Mouse (Mus musculus) hindbrain, embryonic 16.5 days (tissue): ENCODE data around the gene Nup205. TPM values are rescaled to one million over a fixed set of nuclear protein-coding genes. Genes with fewer than 3 reads are reported as not detected.
A peak's percentile ranks its signal among the peaks of the same experiment; 100 is the strongest.

Experiments used
- ATAC-seq: fragments of 200-750 bp; cut with Nextera tagmentation; 2 replicates; pipeline ENCODE4 v1.8.0; 2017; ENCODE audit warnings: moderate TSS enrichment, moderate library complexity
- H3K27ac ChIP-seq: fragments of 300-500 bp; sonication (generic); 2 replicates; pipeline ENCODE4 v1.5.1; 2014; ENCODE audit warnings: low read depth, mild to moderate bottlenecking, control low read depth, low read length, moderate library complexity
- H3K27me3 ChIP-seq: fragments of 300-500 bp; sonication (generic); replicated peaks from 2 replicates; pipeline ENCODE4 v1.6.1; 2014; ENCODE audit warnings: low read length; ENCODE audit not compliant: control insufficient read depth, insufficient read depth
- H3K36me3 ChIP-seq: fragments of 300-500 bp; sonication (generic); 2 replicates; pipeline ENCODE4 v1.6.1; 2014; ENCODE audit warnings: mild to moderate bottlenecking, low read length, moderate library complexity, mixed read lengths; ENCODE audit not compliant: control insufficient read depth, insufficient read depth
- H3K4me1 ChIP-seq: fragments of 300-500 bp; sonication (generic); 2 replicates; pipeline ENCODE4 v1.6.1; 2014; ENCODE audit warnings: low read depth, low read length; ENCODE audit not compliant: control insufficient read depth, insufficient read depth
- H3K4me2 ChIP-seq: fragments of 300-500 bp; sonication (generic); 2 replicates; pipeline ENCODE4 v1.6.1; 2014; ENCODE audit warnings: mild to moderate bottlenecking, low read length, control low read depth, moderate library complexity
- H3K4me3 ChIP-seq: fragments of 300-500 bp; sonication (generic); 2 replicates; pipeline ENCODE4 v1.5.1; 2014; ENCODE audit warnings: mild to moderate bottlenecking, low read length, control low read depth, moderate library complexity
- H3K9ac ChIP-seq: fragments of 300-500 bp; sonication (generic); 2 replicates; pipeline ENCODE4 v1.6.1; 2014; ENCODE audit warnings: low read depth, mild to moderate bottlenecking, control low read depth, low read length, moderate library complexity
- H3K9me3 ChIP-seq: fragments of 300-500 bp; sonication (generic); 2 replicates; pipeline ENCODE4 v1.6.1; 2014; ENCODE audit warnings: mild to moderate bottlenecking, low read length, moderate library complexity; ENCODE audit not compliant: control insufficient read depth
- WGBS: fragments of 180-500 bp; shearing (Covaris S2); extraction: QIAGEN DNeasy Blood & Tissue Kit; methylation state at CpG from one replicate; pipeline ENCODE4 v1.1.7; 2014; 5-methylcytosine and 5-hydroxymethylcytosine counted together
- polyA plus RNA-seq: library from polyadenylated mRNA; unstranded; fragments of >200 nt; fragmentation: Nextera tagmentation; extraction: Ambion mirVana; gene quantifications from 2 replicates; pipeline ENCODE4 v1.2.1, GENCODE M21; 2015

The Nup205 gene
- polyA plus RNA-seq, 1 experiment from 2014 or later, result 17.0 TPM

- no peak overlapping the region for H3K4me3 ChIP-seq
- ATAC-seq, result no peak
- no peak overlapping the region for H3K4me2 ChIP-seq
- H3K36me3 ChIP-seq, result peaks cover 44% of the 10 kb centered on the region
- H3K27ac ChIP-seq, result no peak overlapping the region
- no peaks in the 10 kb centered on the region for H3K27me3 ChIP-seq
- no peaks in the 10 kb centered on the region for H3K9me3 ChIP-seq
- 54% methylated on average over 9 of the region's 9 CpGs for WGBS
- no peak overlapping the region for H3K9ac ChIP-seq
- H3K4me1 ChIP-seq, result no peaks in the 10 kb centered on the region
Observed at GRCm38 (mm10) chr6:35236108-35236785, 59.0 kb downstream of the Nup205 start.

GRCm38 (mm10) chr6:35243252-35243651, 66.0 kb downstream of the Nup205 start:
- Histone ChIP-seq H3K9me3 (no peaks in the 10 kb centered on the region), H3K36me3 (peaks cover 41% of the 10 kb centered on the region), H3K9ac (no peak overlapping the region), H3K4me3 (no peak overlapping the region), H3K27ac (no peak overlapping the region), H3K4me2 (no peak overlapping the region), H3K4me1 (no peaks in the 10 kb centered on the region), H3K27me3 (no peaks in the 10 kb centered on the region)
- over 99% methylated on average over 4 of the region's 4 CpGs for WGBS
- ATAC-seq, result no peak

DNA sequence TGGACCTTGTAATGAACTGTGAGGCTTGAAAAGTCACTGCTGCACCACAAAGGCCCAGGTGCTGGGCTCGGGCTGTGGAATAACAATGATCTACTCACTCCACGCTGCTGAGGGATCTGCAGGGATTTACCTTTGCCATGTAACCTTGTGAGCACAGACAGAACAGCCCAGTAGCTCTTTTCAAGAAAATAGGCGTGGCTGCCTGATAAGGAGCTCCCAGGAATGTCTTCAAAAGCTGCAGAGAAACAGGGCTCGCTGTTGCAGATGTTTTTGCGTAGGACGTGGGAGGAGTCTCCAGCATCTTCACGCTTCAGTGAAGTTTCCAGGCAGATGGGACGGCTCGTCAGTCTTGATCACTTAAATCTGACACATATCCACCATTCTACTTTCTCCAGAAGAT, 66.8 kb downstream of the Nup205 start:
- Histone ChIP-seq H3K9ac (no peak overlapping the region), H3K4me1 (no peaks in the 10 kb centered on the region), H3K27ac (no peak overlapping the region), H3K9me3 (no peaks in the 10 kb centered on the region), H3K4me2 (no peak overlapping the region), H3K36me3 (peaks cover 37% of the 10 kb centered on the region), H3K27me3 (no peaks in the 10 kb centered on the region), H3K4me3 (no peak overlapping the region)
- 85% methylated on average over 9 of the region's 9 CpGs for WGBS
- ATAC-seq, result no peak

DNA sequence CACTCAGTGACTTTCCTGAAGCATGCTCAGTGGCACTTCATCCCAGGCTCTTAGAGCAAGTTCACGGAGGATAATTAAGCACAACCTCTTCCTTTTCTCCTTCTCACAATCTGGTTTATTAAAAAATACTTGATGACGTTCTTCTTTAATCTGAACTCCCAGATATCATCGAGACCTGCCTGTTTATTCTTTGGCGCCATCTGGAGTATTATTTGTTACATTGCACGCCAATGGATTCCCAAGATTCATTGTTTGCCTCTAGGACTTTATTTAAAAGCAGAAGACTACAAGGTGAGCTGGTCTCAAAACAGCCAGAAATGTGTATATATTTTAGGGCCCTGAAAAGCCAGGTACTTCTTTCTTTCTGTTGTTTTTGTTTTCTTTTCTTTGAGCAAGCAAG, 67.9 kb downstream of the Nup205 start:
- H3K27ac ChIP-seq, result no peak overlapping the region
- no peaks in the 10 kb centered on the region for H3K4me1 ChIP-seq
- H3K27me3 ChIP-seq, result no peaks in the 10 kb centered on the region
- peaks cover 34% of the 10 kb centered on the region for H3K36me3 ChIP-seq
- no peak for ATAC-seq
- no peak overlapping the region for H3K4me2 ChIP-seq
- H3K9ac ChIP-seq, result no peak overlapping the region
- no peaks in the 10 kb centered on the region for H3K9me3 ChIP-seq
- 55% methylated on average over 5 of the region's 5 CpGs for WGBS
- no peak overlapping the region for H3K4me3 ChIP-seq

DNA sequence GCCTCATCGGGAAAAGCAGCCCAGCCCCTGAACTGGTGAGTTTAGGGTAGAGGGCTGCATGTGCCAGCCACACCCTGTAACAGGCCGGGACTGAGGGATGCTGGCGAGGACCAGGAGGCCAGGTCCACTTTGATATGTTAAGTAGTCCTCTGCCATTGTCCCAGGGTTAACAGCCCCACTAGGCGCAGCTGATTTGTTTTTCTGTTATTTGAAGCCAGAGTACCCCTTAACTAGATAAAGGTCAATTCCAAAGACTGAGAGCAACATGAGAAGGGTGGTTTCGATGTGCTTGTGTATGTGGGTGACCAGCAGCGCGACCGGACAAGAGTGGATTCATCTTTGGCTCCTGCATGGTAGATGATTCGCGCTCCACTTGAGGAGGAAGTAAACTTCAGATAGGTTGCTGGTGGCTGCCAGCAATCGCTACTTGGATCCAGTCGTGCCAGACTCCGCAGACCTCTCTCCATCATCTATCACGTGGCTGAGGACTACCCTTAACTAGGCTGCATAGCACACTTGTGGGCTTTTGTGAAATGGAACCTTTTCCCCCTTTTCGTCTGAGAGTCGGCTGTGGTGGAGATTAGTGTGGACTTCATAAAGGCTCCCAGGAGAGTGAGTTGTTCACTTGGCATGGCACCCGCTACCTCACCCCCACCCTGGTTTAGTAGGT, 74.7 kb downstream of the Nup205 start:
- Histone ChIP-seq H3K4me1 (peaks cover 25% of the 10 kb centered on the region), H3K4me3 (peak overlapping the region; percentile 58), H3K9ac (peak overlapping the region; percentile 73), H3K9me3 (no peaks in the 10 kb centered on the region), H3K36me3 (no peaks in the 10 kb centered on the region), H3K27ac (peak overlapping the region; percentile 68; the same call in 1 of the 2 replicates), H3K27me3 (no peaks in the 10 kb centered on the region), H3K4me2 (peak overlapping the region; percentile 87)
- ATAC-seq, result peak; percentile 62
- 65% methylated on average over 17 of the region's 17 CpGs for whole genome bisulfite sequencing

DNA sequence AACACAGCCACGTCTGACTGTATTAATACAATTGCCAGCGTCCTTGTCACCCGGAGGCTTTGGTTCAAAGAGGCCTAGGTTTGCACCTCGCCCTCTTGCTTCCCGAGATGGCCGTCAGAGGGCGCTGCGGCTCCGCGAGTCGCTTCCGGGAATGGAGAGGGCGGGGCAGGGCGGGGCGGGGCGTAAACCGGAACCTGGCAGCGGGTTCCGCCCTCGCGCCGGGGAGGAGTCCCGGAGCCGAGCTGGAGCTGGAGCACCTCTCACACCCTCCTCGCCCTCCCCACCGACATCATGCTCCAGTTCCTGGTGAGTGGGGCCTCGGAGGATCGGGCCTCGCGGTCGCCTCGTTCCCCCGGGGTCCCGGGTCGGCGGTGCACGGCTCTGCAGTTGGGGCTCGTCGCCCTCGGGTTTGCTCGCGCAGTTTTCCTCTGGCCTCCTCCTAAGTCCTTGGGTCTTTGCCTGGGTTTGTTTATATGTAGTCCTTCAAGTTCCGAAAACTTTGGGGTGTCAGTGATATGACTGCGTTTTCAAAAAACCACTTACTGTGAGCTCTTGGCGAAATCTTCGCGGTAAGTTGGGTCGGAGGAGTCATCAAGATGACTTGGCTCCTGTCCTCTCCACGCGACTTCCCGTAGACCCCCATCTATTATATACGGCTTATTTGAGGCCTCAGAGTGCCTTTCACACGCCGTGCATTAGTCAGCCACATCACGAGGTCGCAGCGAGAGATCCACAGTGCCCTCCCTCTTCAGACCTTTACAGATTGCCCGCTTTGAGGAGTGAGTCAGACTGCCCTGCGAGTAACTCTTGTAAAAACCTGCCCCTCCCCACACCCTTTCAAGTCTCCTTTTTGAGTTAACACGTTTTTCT, 75.5 kb downstream of the Nup205 start:
- Histone ChIP-seq H3K27ac (peak overlapping the region; percentile 68), H3K27me3 (no peaks in the 10 kb centered on the region), H3K36me3 (no peaks in the 10 kb centered on the region), H3K9ac (peak overlapping the region; percentile 73), H3K9me3 (no peaks in the 10 kb centered on the region), H3K4me2 (peak overlapping the region; percentile 87), H3K4me3 (peak overlapping the region; percentile 58), H3K4me1 (peaks cover 25% of the 10 kb centered on the region)
- ATAC-seq, result peak; percentile 91
- under 1% methylated on average over 56 of the region's 60 CpGs for WGBS

- Histone ChIP-seq H3K27ac (no peak overlapping the region), H3K9me3 (no peaks in the 10 kb centered on the region), H3K27me3 (no peaks in the 10 kb centered on the region), H3K4me1 (peaks cover 25% of the 10 kb centered on the region), H3K4me3 (peak overlapping the region; percentile 58), H3K9ac (peak overlapping the region; percentile 73), H3K36me3 (no peaks in the 10 kb centered on the region), H3K4me2 (peak overlapping the region; percentile 87)
- WGBS, result 53% methylated on average over 5 of the region's 5 CpGs
- ATAC-seq, result no peak
Observed at GRCm38 (mm10) chr6:35253474-35253873, 76.3 kb downstream of the Nup205 start.

DNA sequence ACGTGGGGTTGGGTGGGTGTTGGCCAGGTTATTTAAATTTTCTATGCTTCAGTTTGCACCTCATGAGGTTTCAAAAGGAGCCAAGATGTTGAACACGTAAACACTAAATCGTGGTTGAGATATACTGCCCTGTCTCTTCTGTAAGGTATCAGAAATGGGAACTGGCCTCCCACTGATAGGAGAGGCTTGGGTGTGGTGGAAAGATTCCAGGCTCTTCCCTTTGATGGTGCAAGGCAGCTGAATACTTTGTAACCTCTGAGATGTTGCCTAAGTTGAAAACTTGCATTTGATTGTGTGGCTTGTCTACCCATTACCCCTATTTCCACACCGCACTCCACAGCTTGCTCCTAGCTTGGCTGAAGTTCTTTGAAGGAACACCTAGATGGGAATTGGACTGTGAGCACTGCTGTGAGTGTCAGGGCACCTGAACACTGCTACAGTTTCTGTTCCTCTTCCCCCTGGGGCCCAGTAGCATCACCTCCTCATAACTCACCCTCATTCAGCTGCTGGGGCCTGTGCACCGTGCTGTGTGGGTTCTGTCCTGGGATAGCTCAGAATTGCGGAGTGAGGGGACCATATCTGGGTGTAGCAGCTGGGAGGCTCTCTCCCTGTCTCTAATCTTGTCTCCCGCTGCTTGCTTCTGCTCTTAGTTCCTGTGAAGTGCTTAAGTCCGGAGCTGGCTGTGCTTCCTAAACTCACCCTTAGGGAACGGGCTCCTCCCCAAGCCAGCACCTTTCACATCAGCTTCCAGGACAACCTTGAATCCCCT, 77.1 kb downstream of the Nup205 start:
- peak overlapping the region; percentile 87 for H3K4me2 ChIP-seq
- peaks cover 25% of the 10 kb centered on the region for H3K4me1 ChIP-seq
- ATAC-seq, result no peak
- no peaks in the 10 kb centered on the region for H3K36me3 ChIP-seq
- H3K27me3 ChIP-seq, result no peaks in the 10 kb centered on the region
- H3K9me3 ChIP-seq, result no peaks in the 10 kb centered on the region
- WGBS, result 69% methylated on average over 9 of the region's 9 CpGs
- H3K4me3 ChIP-seq, result no peak overlapping the region
- H3K9ac ChIP-seq, result no peak overlapping the region; the same call in none of the 2 replicates
- H3K27ac ChIP-seq, result peak overlapping the region; percentile 23; the same call in 1 of the 2 replicates
